Mouse (Mus musculus) olfactory bulb, adult 2 months (tissue): Measurements from ENCODE around the gene Col2a1.

Experiments
- CTCF ChIP-seq: fragments of 200-500 bp; IDR thresholded peaks from 2 replicates; pipeline ENCODE4 v1.5.1; 2012; ENCODE audit warnings: low read depth, mild to moderate bottlenecking, low read length, moderate library complexity; ENCODE audit not compliant: insufficient read depth
- POLR2A ChIP-seq: fragments of 200-500 bp; IDR thresholded peaks from 2 replicates; pipeline ENCODE4 v1.6.1; 2012; ENCODE audit warnings: mild to moderate bottlenecking, low read depth, low read length, moderate library complexity; ENCODE audit not compliant: insufficient read depth

- TF ChIP-seq POLR2A (no peak), CTCF (no peak)
Measured at GRCm38 (mm10) chr15:97955286-97955685, 49.2 kb downstream of the Col2a1 start.
